Mouse (Mus musculus) heart, postnatal 10 days (tissue): ENCODE results near the gene Rassf2. TPM values are rescaled to one million over a fixed set of nuclear protein-coding genes. Genes with fewer than 3 reads are reported as not detected.
A peak's percentile ranks its signal among the peaks of the same experiment; 100 is the strongest.

ENCODE experiments used
- DNase-seq, 2 experiments: peaks; one replicate each; pipeline ENCODE4 v3.0.0; 2021
- intact Hi-C: fragments of 180-260 bp; cut with DNase I; formaldehyde crosslinking; loops from one replicate; pipeline ENCODE4 v1.15.1; 2025
- total RNA-seq, 2 experiments: library from RNA; stranded (reverse); gene quantifications; 2 replicates each; pipeline ENCODE4 v1.2.3; 2021

Rassf2 gene
- total RNA-seq, result 10 to 100 TPM; 16.2 TPM

- intact Hi-C loops, result no loop called here
- DNase-seq, result peak; percentile 86 to 89
These were observed at the start of gene Rassf2 for GRCm38 (mm10) chr2:132029646-132030417. Rassf2 (minus strand) TSS chr2:132030258.

- peak; percentile 75 to 79 for DNase-seq
- intact Hi-C loops, result no loop called here
These were observed 49.1 kb upstream of the Rassf2 start for GRCm38 (mm10) chr2:132079139-132079538.

- no peak for DNase-seq
- intact Hi-C loops, result no loop called here
These were observed 43.0 kb upstream of the Rassf2 start for GRCm38 (mm10) chr2:132073052-132073451.

- no peak for DNase-seq
- intact Hi-C loops, result no loop called here
These were observed 40.1 kb upstream of the Rassf2 start for GRCm38 (mm10) chr2:132069985-132070735.

GRCm38 (mm10) chr2:132064185-132064831, 34.2 kb upstream of the Rassf2 start:
- intact Hi-C loops, result loop anchor here (5.0 kb wide), 1 partner anchor 247 kb away; no protein-coding TSS in a partner anchor
- no peak for DNase-seq

GRCm38 (mm10) chr2:132063776-132064175, 33.7 kb upstream of the Rassf2 start:
- intact Hi-C loops, result loop anchor here (2.0 to 5.0 kb wide), 2 partner anchors 47 to 246 kb away; no protein-coding TSS in a partner anchor
- no peak for DNase-seq

GRCm38 (mm10) chr2:132061884-132062283, 31.8 kb upstream of the Rassf2 start:
- no peak for DNase-seq
- intact Hi-C loops, result loop anchor here (2.0 to 5.0 kb wide), 3 partner anchors 49 to 245 kb away; no protein-coding TSS in a partner anchor

- DNase-seq, result no peak
- intact Hi-C loops, result loop anchor here (2.0 to 5.0 kb wide), 2 partner anchors 77 to 243 kb away; no protein-coding TSS in a partner anchor
These were observed 29.9 kb upstream of the Rassf2 start for GRCm38 (mm10) chr2:132059919-132060318.

GRCm38 (mm10) chr2:132055349-132055753, 25.3 kb upstream of the Rassf2 start:
- DNase-seq, result no peak
- intact Hi-C loops, result no loop called here

- intact Hi-C loops, result no loop called here
- DNase-seq, result no peak
These were observed 23.8 kb upstream of the Rassf2 start for GRCm38 (mm10) chr2:132053824-132054223.

GRCm38 (mm10) chr2:132051798-132052197, 21.7 kb upstream of the Rassf2 start:
- DNase-seq, result no peak
- intact Hi-C loops, result no loop called here

- intact Hi-C loops, result no loop called here
- DNase-seq, result no peak
These were observed 19.9 kb upstream of the Rassf2 start for GRCm38 (mm10) chr2:132049921-132050320.

GRCm38 (mm10) chr2:132049491-132049890, 19.4 kb upstream of the Rassf2 start:
- intact Hi-C loops, result no loop called here
- no peak for DNase-seq

- intact Hi-C loops, result no loop called here
- no peak for DNase-seq
These were observed 18.2 kb upstream of the Rassf2 start for GRCm38 (mm10) chr2:132048143-132048772.

GRCm38 (mm10) chr2:132047364-132047763, 17.3 kb upstream of the Rassf2 start:
- intact Hi-C loops, result no loop called here
- no peak for DNase-seq

GRCm38 (mm10) chr2:132046659-132047058, 16.6 kb upstream of the Rassf2 start:
- intact Hi-C loops, result no loop called here
- DNase-seq, result no peak

GRCm38 (mm10) chr2:132044320-132045274, 14.5 kb upstream of the Rassf2 start:
- DNase-seq, result no peak
- intact Hi-C loops, result no loop called here

GRCm38 (mm10) chr2:132043101-132043621, 13.1 kb upstream of the Rassf2 start:
- DNase-seq, result peak; percentile 91 to 92

GRCm38 (mm10) chr2:132039894-132040293, 9.8 kb upstream of the Rassf2 start:
- intact Hi-C loops, result no loop called here
- DNase-seq, result no peak

More at GRCm38 (mm10) chr2:132043101-132043621, 13.1 kb upstream of the Rassf2 start:
- intact Hi-C loops, result no loop called here
